Mouse (Mus musculus): ENCODE data around the gene Neurog1.

Gene Neurog1

GRCm38 (mm10) chr13:56221129-56221910 lies 30.6 kb downstream of the Neurog1 start:
- DNase-seq (ENCODE audit: low read depth in 2 of 2, low spot score in 2 of 2): no peak

GRCm38 (mm10) chr13:56219254-56219653 lies 32.7 kb downstream of the Neurog1 start:
- DNase-seq (ENCODE audit: low read depth in 2 of 2, low spot score in 2 of 2): no peak

GRCm38 (mm10) chr13:56216090-56216489 lies 35.9 kb downstream of the Neurog1 start:
- DNase-seq (ENCODE audit: low read depth in 2 of 2, low spot score in 2 of 2): no peak

- DNase-seq (ENCODE audit: low read depth in 2 of 2, low spot score in 2 of 2): no peak
Observed at GRCm38 (mm10) chr13:56214633-56215032, 37.3 kb downstream of the Neurog1 start.

- DNase-seq (ENCODE audit: low read depth in 2 of 2, low spot score in 2 of 2): no peak
Observed at GRCm38 (mm10) chr13:56209067-56209411, 42.9 kb downstream of the Neurog1 start.

GRCm38 (mm10) chr13:56208225-56209066 lies 43.5 kb downstream of the Neurog1 start:
- DNase-seq (ENCODE audit: low read depth in 2 of 2, low spot score in 2 of 2): no peak
